Mouse (Mus musculus): ENCODE results near the gene Olfr370. TPM values are rescaled to one million over a fixed set of nuclear protein-coding genes. Genes with fewer than 3 reads are reported as not detected.
"Not testable (repeated sequence)": the region's sequence is repeated elsewhere in the genome, so short reads cannot be mapped to it uniquely, and the experiment has no call there.

The Olfr370 gene
- polyA plus RNA-seq, 1 experiment from 2014 or later: not detected

DNA sequence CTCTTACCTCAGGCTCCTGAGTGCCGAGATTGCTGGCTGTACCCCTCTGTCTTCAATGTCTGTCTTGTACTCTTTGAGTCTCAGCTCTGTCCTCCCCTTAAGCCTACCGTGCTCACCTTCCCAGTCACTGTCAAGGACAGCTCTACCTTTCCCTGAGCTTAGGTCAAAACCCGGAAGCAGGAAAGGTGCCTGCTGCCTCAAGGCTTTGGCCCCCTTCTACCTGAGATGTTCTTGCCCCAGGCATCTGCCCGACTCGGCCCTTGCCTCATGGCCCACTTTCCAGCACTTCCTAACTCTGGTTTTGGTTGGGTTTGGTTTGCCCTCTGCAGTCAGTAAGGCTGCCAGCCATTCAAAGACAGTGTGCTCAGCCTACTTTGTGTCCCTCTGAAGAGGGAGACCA is 33.2 kb downstream of the Olfr370 start:
- H3K36me3 ChIP-seq: peaks cover 34% of the 10 kb centered on the region
- H3K4me3 ChIP-seq: no peak overlapping the region
- no peak for ATAC-seq (ENCODE audit: borderline replicate concordance, extremely low read depth, low FRiP score, low TSS enrichment)
- H3K4me2 ChIP-seq: no peak overlapping the region
- no peaks in the 10 kb centered on the region for H3K9me3 ChIP-seq
- H3K27ac ChIP-seq: no peak overlapping the region
- H3K4me1 ChIP-seq: peaks cover 10% of the 10 kb centered on the region
- no peaks in the 10 kb centered on the region for H3K27me3 ChIP-seq
- 68% methylated on average over 5 of the region's 5 CpGs for WGBS
- no peak overlapping the region for H3K9ac ChIP-seq

DNA sequence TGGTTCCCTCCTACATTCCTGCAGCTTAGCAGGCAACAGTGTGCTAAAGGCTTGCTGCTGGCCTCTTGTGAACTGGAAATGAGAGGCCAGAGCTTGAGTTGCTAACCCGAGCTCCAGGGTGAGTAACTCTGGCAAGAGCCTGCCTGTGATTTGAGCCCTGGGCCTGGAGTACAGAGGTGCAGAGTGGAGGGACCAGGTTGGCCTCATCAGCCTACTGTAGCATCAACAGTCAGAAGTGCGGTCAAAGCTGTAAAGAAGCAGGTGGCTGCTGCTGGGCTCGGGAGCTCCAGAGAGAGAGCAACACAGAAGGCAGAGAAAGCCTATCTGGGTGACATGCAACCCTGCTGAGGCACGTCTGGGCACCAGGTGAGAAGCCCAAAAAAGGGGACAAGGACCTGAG is 33.6 kb downstream of the Olfr370 start:
- ATAC-seq (ENCODE audit: borderline replicate concordance, extremely low read depth, low FRiP score, low TSS enrichment): no peak
- Histone ChIP-seq H3K27ac (no peak overlapping the region), H3K4me1 (peaks cover 12% of the 10 kb centered on the region), H3K9ac (no peak overlapping the region), H3K4me2 (no peak overlapping the region), H3K27me3 (no peaks in the 10 kb centered on the region), H3K4me3 (no peak overlapping the region), H3K36me3 (peaks cover 34% of the 10 kb centered on the region), H3K9me3 (no peaks in the 10 kb centered on the region)
- WGBS: 68% methylated on average over 4 of the region's 4 CpGs

DNA sequence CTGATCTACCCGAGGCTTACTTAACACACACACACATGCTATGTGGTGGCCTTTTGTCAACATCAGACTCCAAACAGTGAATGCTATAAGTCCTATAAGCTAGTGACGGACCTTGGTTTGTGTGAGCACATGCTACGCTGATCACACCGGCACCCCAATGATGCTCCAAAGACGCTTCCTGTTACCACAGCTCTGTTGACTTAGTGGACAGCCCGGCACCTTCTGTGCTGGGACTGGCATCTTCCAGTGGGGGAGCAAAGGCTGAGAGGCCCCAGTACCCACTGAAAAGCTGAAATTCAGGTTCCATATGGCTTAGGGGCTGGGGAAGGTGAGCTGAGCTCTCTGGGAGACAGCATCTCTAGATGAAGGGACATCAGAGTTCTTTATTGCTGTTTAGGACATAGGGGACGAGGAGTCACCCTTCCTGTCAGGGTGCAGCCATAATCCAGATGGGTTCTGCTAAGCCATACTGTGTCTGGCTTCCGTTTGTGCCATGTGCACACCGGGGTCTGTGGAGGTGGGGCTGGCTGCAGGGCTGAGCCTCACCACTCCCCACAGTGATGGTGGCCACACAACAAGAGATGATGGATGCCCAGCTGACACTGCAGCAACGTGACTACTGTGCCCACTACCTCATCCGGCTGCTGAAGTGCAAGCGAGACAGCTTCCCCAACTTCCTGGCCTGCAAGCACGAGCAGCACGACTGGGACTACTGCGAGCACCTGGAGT is 34.9 kb downstream of the Olfr370 start:
- Histone ChIP-seq H3K27me3 (no peaks in the 10 kb centered on the region), H3K4me1 (peaks cover 22% of the 10 kb centered on the region), H3K36me3 (peaks cover 34% of the 10 kb centered on the region), H3K4me3 (no peak overlapping the region), H3K27ac (no peak overlapping the region), H3K4me2 (no peak overlapping the region), H3K9me3 (no peaks in the 10 kb centered on the region), H3K9ac (no peak overlapping the region)
- no peak for ATAC-seq (ENCODE audit: borderline replicate concordance, extremely low read depth, low FRiP score, low TSS enrichment)
- 79% methylated on average over 15 of the region's 15 CpGs for WGBS

DNA sequence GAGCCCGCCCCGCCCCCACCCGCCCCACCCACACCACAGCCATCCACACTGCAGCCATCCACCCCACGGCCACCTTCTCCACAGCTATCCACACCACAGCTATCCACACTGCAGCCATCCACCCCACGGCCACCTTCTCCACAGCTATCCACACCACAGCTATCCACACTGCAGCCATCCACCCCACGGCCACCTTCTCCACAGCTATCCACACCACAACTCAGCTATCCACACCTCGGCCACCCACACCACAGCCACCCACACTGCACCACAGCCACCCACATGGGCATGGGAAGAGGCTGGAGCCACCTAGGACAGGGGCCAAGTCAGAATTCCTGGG is 35.4 kb downstream of the Olfr370 start:
- Histone ChIP-seq H3K36me3 (peaks cover 34% of the 10 kb centered on the region), H3K4me1 (peaks cover 28% of the 10 kb centered on the region)
- H3K27me3 ChIP-seq; ATAC-seq (ENCODE audit: borderline replicate concordance, extremely low read depth, low FRiP score, low TSS enrichment); H3K4me3 ChIP-seq; H3K9me3 ChIP-seq; H3K9ac ChIP-seq; H3K27ac ChIP-seq; H3K4me2 ChIP-seq: not testable (repeated sequence)
- WGBS: 92% methylated on average over 4 of the region's 7 CpGs

DNA sequence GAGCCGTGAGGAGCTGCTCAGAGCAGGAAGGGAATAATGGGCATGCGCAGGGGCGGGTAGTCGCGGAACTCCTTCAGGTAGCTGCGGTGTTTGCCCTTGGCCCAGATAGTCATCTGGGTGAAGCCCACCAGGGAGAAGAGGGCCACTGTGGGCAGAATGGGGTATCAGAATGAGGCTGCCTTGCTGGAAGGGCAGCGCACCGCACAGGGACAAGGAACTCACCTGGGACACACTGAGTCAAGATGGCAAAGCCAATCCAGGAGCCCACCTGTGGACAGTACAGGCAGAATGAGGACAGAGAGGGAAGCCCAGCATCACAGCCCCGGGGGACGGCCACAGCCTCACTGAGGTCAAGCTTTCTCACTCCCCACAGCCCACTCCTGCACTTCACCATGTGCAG is 36.2 kb downstream of the Olfr370 start:
- Histone ChIP-seq H3K4me2 (no peak overlapping the region), H3K9ac (no peak overlapping the region), H3K27ac (no peak overlapping the region), H3K27me3 (no peaks in the 10 kb centered on the region), H3K9me3 (no peaks in the 10 kb centered on the region), H3K4me3 (no peak overlapping the region), H3K4me1 (peaks cover 33% of the 10 kb centered on the region), H3K36me3 (peaks cover 34% of the 10 kb centered on the region)
- 88% methylated on average over 10 of the region's 10 CpGs for WGBS
- no peak for ATAC-seq (ENCODE audit: borderline replicate concordance, extremely low read depth, low FRiP score, low TSS enrichment)

DNA sequence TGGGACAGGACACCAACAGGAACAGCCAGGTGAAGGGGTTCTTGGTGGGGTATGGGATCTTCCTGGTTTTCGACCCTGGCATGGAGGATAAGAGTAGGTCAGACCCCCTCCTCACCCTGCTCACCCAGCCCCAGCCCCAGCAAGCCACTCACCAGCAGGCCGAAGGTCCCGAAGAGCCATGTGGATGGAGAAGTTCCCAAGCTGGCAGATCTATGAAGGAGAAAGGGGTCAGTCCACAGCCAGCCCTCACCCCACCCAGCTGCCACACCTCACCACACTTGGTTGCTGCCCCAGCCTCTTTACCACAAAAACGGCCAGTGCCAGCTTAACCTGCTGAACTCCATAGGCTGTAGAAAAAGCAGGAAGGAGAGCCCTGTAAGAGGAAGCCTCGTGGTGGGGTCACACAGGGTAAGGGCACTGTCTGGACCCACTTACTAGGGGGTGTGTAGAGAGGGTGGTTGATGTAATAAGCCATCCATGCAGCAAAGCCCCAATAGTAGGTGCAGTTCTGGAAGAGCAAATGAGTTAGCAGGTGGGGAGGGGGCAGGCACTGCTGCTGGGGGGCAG is 36.7 kb downstream of the Olfr370 start:
- no peak for ATAC-seq (ENCODE audit: borderline replicate concordance, extremely low read depth, low FRiP score, low TSS enrichment)
- Histone ChIP-seq H3K4me1 (peaks cover 38% of the 10 kb centered on the region), H3K9me3 (no peaks in the 10 kb centered on the region), H3K27ac (no peak overlapping the region), H3K4me2 (no peak overlapping the region), H3K4me3 (no peak overlapping the region), H3K36me3 (peaks cover 34% of the 10 kb centered on the region), H3K27me3 (no peaks in the 10 kb centered on the region), H3K9ac (no peak overlapping the region)
- WGBS: 84% methylated on average over 5 of the region's 5 CpGs

DNA sequence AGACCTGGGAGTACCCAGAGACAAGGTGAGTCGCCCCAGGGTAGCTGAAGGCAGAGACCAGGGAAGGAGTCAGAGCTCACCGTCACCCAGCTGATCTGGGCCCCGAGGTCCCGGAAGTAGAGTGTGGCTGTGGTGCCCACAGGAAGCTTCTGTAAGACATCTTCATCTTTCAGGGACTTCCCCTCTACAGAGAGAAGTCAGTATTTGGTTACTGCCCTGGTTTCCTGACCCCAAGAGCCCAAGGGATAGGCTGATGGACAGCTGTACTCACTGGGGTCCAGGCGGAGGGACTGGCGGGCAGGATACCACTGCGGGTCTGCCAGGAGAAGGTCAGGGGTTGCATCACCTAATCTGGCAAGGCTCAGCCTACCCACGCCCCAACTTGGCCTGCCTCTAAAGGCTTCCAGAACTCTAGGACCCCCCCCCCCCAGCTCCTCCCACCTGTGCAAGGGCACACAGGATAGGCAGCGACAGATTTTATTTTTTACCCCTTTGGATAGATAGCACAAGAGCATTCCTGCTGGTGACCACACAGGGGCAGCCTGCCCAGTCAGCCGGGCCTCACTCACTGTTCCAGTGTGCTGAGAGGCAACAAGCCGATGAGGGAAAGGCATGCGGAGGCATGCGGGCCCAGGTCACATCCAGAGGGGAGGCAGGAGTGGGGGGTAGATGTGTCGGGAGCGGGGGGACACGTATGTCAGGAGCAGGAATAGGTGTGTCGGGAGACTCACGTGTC is 37.7 kb downstream of the Olfr370 start:
- Histone ChIP-seq H3K4me2 (no peak overlapping the region), H3K4me1 (peaks cover 36% of the 10 kb centered on the region), H3K4me3 (no peak overlapping the region), H3K36me3 (peaks cover 34% of the 10 kb centered on the region), H3K27ac (no peak overlapping the region), H3K9ac (no peak overlapping the region), H3K27me3 (no peaks in the 10 kb centered on the region), H3K9me3 (no peaks in the 10 kb centered on the region)
- WGBS: 76% methylated on average over 18 of the region's 18 CpGs
- ATAC-seq (ENCODE audit: borderline replicate concordance, extremely low read depth, low FRiP score, low TSS enrichment): no peak

DNA sequence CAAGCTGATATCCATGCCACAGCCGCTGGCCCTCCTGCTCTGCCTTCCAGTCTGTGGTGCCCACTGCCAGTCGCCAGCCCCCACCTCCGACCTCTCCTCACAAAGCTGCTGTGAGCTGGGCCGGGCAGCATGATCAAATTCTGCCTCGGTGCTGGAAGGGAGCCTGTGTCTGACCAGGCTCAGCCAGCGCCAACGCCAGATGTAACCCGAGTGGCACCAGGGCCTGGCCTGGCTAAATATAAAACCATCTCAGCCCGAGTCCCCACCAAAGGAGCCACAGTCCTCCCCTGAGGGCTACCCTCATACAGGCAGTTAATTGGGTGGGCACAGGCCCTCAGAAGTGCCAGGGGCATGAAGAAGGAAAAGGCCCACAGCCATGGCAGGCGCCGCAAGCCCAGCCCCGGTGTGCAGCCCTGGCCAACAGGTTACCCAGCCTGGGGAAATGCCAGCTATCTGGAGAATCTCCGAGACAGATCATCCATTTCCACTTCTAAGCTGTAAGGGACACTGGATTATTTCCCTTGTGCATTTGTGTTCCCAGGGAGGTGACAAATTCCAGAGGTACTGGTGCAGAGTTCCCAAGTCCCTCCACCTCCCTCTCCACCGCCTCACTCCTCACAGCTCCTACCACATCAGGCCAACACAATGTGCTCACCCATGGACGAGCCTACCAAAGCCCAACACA is 39.2 kb downstream of the Olfr370 start:
- Histone ChIP-seq H3K4me1 (peaks cover 48% of the 10 kb centered on the region), H3K27me3 (no peaks in the 10 kb centered on the region), H3K9me3 (no peaks in the 10 kb centered on the region), H3K9ac (no peak overlapping the region), H3K4me2 (no peak overlapping the region), H3K4me3 (no peak overlapping the region), H3K27ac (peak overlapping the region; percentile 96), H3K36me3 (peaks cover 31% of the 10 kb centered on the region)
- 70% methylated on average over 15 of the region's 15 CpGs for WGBS
- ATAC-seq (ENCODE audit: borderline replicate concordance, extremely low read depth, low FRiP score, low TSS enrichment): no peak

DNA sequence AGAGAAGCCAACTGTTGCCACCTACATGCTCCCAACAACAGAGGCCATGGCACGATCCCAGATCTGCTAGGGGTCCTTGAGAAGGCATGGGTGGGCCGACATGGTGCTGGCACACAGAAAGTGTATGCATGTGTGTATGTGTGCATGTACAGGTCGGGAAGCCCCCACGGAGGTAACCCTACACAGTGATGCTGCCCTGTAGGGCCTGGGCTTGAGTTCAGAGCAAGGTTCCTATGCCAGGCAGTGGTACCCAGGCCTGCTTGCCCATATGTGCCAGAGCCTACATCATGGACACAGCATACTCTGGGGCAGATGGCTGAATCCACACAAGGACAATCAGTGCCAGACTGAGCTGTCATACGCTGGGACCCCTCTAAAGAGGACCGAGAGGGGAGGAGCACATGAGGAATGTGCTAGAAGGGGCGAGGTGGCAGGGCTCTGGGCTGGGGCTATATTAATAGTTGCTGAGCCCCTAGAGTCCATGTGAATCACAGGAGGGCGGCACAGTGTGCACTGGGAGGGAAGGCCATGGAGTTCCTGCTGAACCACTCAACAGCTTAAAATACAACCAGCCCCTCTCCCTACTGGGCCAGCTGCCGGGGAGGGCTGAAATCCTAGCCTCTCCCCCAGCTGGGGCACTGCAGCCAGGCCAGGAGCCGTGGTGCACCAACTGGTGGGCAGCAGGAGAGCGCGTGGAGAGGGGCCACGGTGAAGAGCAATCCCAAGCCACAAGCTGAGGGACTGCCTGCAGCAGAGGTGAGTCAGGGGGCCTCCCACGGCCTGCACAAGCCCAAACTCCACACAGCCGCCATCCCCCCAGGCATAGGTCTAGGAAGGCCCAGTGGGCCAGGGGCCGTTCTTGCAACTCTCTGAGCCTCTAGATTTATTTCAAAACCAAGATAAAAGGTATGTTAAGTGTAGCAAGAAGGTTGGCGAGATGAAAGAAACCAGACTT is 40.3 kb downstream of the Olfr370 start:
- H3K9me3 ChIP-seq: no peaks in the 10 kb centered on the region
- H3K4me2 ChIP-seq: peak overlapping the region; percentile 41
- 52% methylated on average over 17 of the region's 17 CpGs for WGBS
- H3K9ac ChIP-seq: peak overlapping the region; percentile 21; the same call in 1 of the 2 replicates
- H3K4me1 ChIP-seq: peaks cover 48% of the 10 kb centered on the region
- peaks cover 21% of the 10 kb centered on the region for H3K36me3 ChIP-seq
- H3K27ac ChIP-seq: peak overlapping the region; percentile 96
- H3K27me3 ChIP-seq: no peaks in the 10 kb centered on the region
- no peak overlapping the region for H3K4me3 ChIP-seq
- peak; percentile 37 for ATAC-seq (ENCODE audit: borderline replicate concordance, extremely low read depth, low FRiP score, low TSS enrichment)

DNA sequence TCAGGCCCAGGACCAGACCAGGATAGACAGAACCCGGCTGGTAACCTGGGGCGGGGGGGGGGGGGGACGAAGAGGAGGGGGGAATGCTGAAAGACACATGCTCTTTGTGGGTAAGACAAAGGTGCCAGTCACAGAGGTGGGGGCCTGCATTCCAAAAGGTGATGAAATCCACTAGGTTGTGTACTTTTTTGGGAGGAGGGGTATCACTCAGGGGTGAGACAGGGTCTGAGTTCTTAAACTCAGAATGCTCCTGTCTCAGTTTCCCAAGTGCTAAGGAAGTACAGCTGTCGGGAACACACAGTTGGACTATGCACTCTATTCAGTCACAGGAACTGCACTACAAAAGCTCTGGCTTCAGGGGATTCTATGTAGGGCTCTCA is 40.9 kb downstream of the Olfr370 start:
- peaks cover 17% of the 10 kb centered on the region for H3K36me3 ChIP-seq
- no peaks in the 10 kb centered on the region for H3K9me3 ChIP-seq
- peaks cover 50% of the 10 kb centered on the region for H3K4me1 ChIP-seq
- H3K4me3 ChIP-seq: no peak overlapping the region
- peak; percentile 4; the same call in 1 of the 2 replicates for ATAC-seq (ENCODE audit: borderline replicate concordance, extremely low read depth, low FRiP score, low TSS enrichment)
- no peak overlapping the region; the same call in 1 of the 2 replicates for H3K4me2 ChIP-seq
- H3K27me3 ChIP-seq: no peaks in the 10 kb centered on the region
- no peak overlapping the region for H3K9ac ChIP-seq
- WGBS: 29% methylated on average over 3 of the region's 4 CpGs
- H3K27ac ChIP-seq: peak overlapping the region; percentile 96

DNA sequence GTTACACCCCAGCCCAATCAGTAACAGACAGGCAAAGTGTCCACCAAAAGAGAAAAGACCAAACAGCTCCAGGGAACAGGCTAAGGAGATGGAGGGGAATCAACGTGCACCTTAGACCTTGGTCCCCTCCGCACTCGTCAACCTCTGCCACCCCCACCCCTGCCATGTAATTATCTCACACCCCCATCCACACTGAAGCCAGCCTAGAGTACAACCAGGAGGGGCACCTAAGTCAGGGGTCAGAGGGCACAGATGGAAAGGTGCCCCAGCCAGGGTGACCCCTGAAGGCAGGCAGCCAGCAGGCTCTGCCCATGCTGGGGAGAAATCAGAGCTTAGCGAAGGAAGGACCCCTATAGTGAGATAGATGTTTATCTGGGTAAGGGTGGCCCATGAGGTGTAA is 41.3 kb downstream of the Olfr370 start:
- no peak for ATAC-seq (ENCODE audit: borderline replicate concordance, extremely low read depth, low FRiP score, low TSS enrichment)
- peak overlapping the region; percentile 96 for H3K27ac ChIP-seq
- H3K36me3 ChIP-seq: peaks cover 12% of the 10 kb centered on the region
- WGBS: 46% methylated on average over 4 of the region's 4 CpGs
- H3K9ac ChIP-seq: no peak overlapping the region
- H3K9me3 ChIP-seq: no peaks in the 10 kb centered on the region
- no peak overlapping the region for H3K4me3 ChIP-seq
- peaks cover 50% of the 10 kb centered on the region for H3K4me1 ChIP-seq
- no peaks in the 10 kb centered on the region for H3K27me3 ChIP-seq
- peak overlapping the region; percentile 17 for H3K4me2 ChIP-seq

All from lung, embryonic 15.5 days (tissue).